Mouse (Mus musculus) kidney, embryonic 14.5 days (tissue): ENCODE data around the gene Wnt4. TPM values are rescaled to one million over a fixed set of nuclear protein-coding genes. Genes with fewer than 3 reads are reported as not detected.

Source experiments
- ATAC-seq: fragments of 200-750 bp; cut with Nextera tagmentation; 2 replicates; pipeline ENCODE4 v1.8.0; 2017; ENCODE audit warnings: moderate number of reproducible peaks, mild to moderate bottlenecking, moderate TSS enrichment, moderate library complexity; ENCODE audit not compliant: low FRiP score, low TSS enrichment
- H3K27ac ChIP-seq: fragments of 300-500 bp; sonication (generic); 2 replicates; pipeline ENCODE4 v1.5.1; 2014; ENCODE audit warnings: low read depth, mild to moderate bottlenecking, low read length, moderate library complexity, mixed read lengths
- H3K27me3 ChIP-seq: fragments of 300-500 bp; sonication (generic); 2 replicates; pipeline ENCODE4 v1.6.1; 2014; ENCODE audit warnings: mild to moderate bottlenecking, low read length; ENCODE audit not compliant: control insufficient read depth, insufficient read depth
- H3K36me3 ChIP-seq: fragments of 300-500 bp; sonication (generic); 2 replicates; pipeline ENCODE4 v1.6.1; 2014; ENCODE audit warnings: low read length, mixed read lengths; ENCODE audit not compliant: control insufficient read depth, insufficient read depth
- H3K4me1 ChIP-seq: fragments of 300-500 bp; sonication (generic); 2 replicates; pipeline ENCODE4 v1.6.1; 2014; ENCODE audit warnings: low read length, mixed read lengths; ENCODE audit not compliant: control insufficient read depth, insufficient read depth
- H3K4me2 ChIP-seq: fragments of 300-500 bp; sonication (generic); replicated peaks from 2 replicates; pipeline ENCODE4 v1.6.1; 2014; ENCODE audit warnings: low read depth, mild to moderate bottlenecking, low read length
- H3K4me3 ChIP-seq: fragments of 300-500 bp; sonication (generic); 2 replicates; pipeline ENCODE4 v1.5.1; 2014; ENCODE audit warnings: mild to moderate bottlenecking, low read length
- H3K9ac ChIP-seq: fragments of 300-500 bp; sonication (generic); 2 replicates; pipeline ENCODE4 v1.6.1; 2014; ENCODE audit warnings: low read depth, mild to moderate bottlenecking, low read length, moderate library complexity
- H3K9me3 ChIP-seq: fragments of 300-500 bp; sonication (generic); 2 replicates; pipeline ENCODE4 v1.6.1; 2016; ENCODE audit warnings: low read length; ENCODE audit not compliant: control insufficient read depth
- WGBS: fragments of 180-500 bp; shearing (Covaris S2); extraction: QIAGEN DNeasy Blood & Tissue Kit; methylation state at CpG from one replicate; pipeline ENCODE4 v1.1.7; 2014; 5-methylcytosine and 5-hydroxymethylcytosine counted together
- polyA plus RNA-seq: library from polyadenylated mRNA; unstranded; fragments of >200 nt; fragmentation: Nextera tagmentation; extraction: Ambion mirVana; gene quantifications from 2 replicates; pipeline ENCODE4 v1.2.1, GENCODE M21; 2014

Wnt4 gene
- polyA plus RNA-seq, 1 experiment from 2014 or later, result 16.0 TPM

GRCm38 (mm10) chr4:137294474-137294873, 17.2 kb downstream of the Wnt4 start:
- 76% methylated on average over 5 of the region's 5 CpGs for WGBS

DNA sequence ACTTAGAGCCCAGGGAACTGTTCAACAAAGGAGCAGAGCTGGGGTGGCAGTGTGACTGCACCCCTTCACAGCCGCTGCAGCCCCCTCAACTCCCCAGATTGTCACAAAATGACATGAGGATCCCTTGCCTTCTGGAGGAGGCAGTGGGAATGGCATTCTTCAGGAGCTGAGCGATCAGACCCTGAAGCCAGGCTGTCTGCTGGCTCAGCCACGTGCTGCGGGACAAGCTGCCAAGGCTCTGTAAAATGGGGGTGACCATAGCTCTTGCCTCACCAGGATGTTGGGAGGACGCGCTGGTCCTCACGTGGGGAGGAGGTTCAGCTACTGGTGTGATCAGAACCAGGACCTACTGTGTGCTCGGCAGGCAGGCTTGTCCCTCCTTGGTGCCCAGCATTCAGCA, 17.7 kb downstream of the Wnt4 start:
- 86% methylated on average over 8 of the region's 8 CpGs for WGBS
- no peak overlapping the region for H3K4me3 ChIP-seq
- no peaks in the 10 kb centered on the region for H3K27me3 ChIP-seq
- H3K9ac ChIP-seq, result no peak overlapping the region
- H3K4me2 ChIP-seq, result no peak overlapping the region
- no peak for ATAC-seq
- H3K4me1 ChIP-seq, result no peaks in the 10 kb centered on the region
- H3K36me3 ChIP-seq, result peaks cover 7% of the 10 kb centered on the region; the same call in 1 of the 2 replicates
- H3K27ac ChIP-seq, result no peak overlapping the region
- H3K9me3 ChIP-seq, result no peaks in the 10 kb centered on the region

More at GRCm38 (mm10) chr4:137294474-137294873, 17.2 kb downstream of the Wnt4 start:
- H3K9me3 ChIP-seq, result no peaks in the 10 kb centered on the region
- H3K4me1 ChIP-seq, result no peaks in the 10 kb centered on the region
- H3K27me3 ChIP-seq, result no peaks in the 10 kb centered on the region
- peaks cover 7% of the 10 kb centered on the region; the same call in 1 of the 2 replicates for H3K36me3 ChIP-seq
- ATAC-seq, result no peak
- no peak overlapping the region for H3K27ac ChIP-seq
- no peak overlapping the region for H3K4me2 ChIP-seq
- no peak overlapping the region for H3K9ac ChIP-seq
- H3K4me3 ChIP-seq, result no peak overlapping the region

DNA sequence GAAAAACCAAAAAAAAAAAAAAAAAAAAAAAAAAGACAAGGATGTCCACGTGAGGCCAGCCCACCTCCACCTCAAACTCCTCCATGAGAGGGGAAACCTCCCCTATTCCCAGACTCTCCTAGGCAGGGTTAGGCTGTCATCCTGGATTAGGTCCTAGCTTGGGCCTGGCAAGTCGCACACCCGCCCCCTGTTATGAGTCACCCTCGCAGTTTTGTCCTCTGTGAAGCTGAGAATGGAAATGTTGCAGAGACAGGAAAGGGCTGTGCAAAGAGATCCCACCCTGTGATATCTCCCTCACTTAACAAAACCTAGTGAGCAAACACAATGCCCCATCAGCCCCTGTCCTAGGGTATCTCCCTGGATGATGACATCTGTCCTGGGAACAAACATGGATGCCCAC, 20.3 kb downstream of the Wnt4 start:
- peaks cover 12% of the 10 kb centered on the region; the same call in 1 of the 2 replicates for H3K4me1 ChIP-seq
- no peak overlapping the region for H3K27ac ChIP-seq
- no peak overlapping the region for H3K9ac ChIP-seq
- H3K36me3 ChIP-seq, result peaks cover 7% of the 10 kb centered on the region; the same call in 1 of the 2 replicates
- no peak for ATAC-seq
- H3K27me3 ChIP-seq, result no peaks in the 10 kb centered on the region
- 72% methylated on average over 4 of the region's 4 CpGs for WGBS
- H3K4me2 ChIP-seq, result no peak overlapping the region
- no peaks in the 10 kb centered on the region for H3K9me3 ChIP-seq
- no peak overlapping the region for H3K4me3 ChIP-seq

- no peak for ATAC-seq
- H3K27me3 ChIP-seq, result no peaks in the 10 kb centered on the region
- H3K9me3 ChIP-seq, result no peaks in the 10 kb centered on the region
- H3K36me3 ChIP-seq, result peaks cover 7% of the 10 kb centered on the region; the same call in 1 of the 2 replicates
- H3K27ac ChIP-seq, result no peak overlapping the region
- H3K4me2 ChIP-seq, result no peak overlapping the region
- peaks cover 14% of the 10 kb centered on the region; the same call in 1 of the 2 replicates for H3K4me1 ChIP-seq
- H3K9ac ChIP-seq, result no peak overlapping the region
- H3K4me3 ChIP-seq, result no peak overlapping the region
- 76% methylated on average over 8 of the region's 8 CpGs for WGBS
These were observed 21.1 kb downstream of the Wnt4 start for GRCm38 (mm10) chr4:137298406-137298805.

DNA sequence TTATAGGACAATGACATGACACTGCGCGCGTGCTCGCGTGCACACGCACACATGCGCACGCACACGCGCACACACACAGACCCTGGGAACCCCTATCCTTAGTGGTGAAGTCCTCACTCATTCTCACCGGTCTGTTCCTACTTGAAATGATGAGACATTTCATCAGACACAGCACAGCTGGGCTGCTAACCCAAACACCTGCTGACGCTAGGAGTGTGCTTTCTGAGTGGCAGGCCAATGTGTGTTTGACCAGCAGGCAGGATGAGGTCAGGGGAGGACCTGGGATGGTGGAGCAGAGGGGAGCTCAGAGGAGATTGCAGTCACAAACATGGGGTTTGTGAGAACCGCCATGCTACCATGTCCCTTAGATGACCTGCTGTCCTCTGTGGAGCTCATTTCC, 22.9 kb downstream of the Wnt4 start:
- Histone ChIP-seq H3K27ac (no peak overlapping the region), H3K27me3 (no peaks in the 10 kb centered on the region), H3K4me1 (peaks cover 14% of the 10 kb centered on the region; the same call in 1 of the 2 replicates), H3K9me3 (no peaks in the 10 kb centered on the region), H3K9ac (no peak overlapping the region), H3K36me3 (peaks cover 4% of the 10 kb centered on the region; the same call in 1 of the 2 replicates), H3K4me2 (no peak overlapping the region), H3K4me3 (no peak overlapping the region)
- no peak for ATAC-seq
- WGBS, result 89% methylated on average over 13 of the region's 13 CpGs

GRCm38 (mm10) chr4:137301635-137302034, 24.3 kb downstream of the Wnt4 start:
- Histone ChIP-seq H3K9ac (no peak overlapping the region), H3K27ac (no peak overlapping the region), H3K36me3 (no peaks in the 10 kb centered on the region; the same call in 1 of the 2 replicates), H3K9me3 (no peaks in the 10 kb centered on the region), H3K27me3 (no peaks in the 10 kb centered on the region), H3K4me2 (no peak overlapping the region), H3K4me1 (peaks cover 25% of the 10 kb centered on the region), H3K4me3 (no peak overlapping the region)
- WGBS, result 57% methylated on average over 16 of the region's 16 CpGs
- no peak for ATAC-seq

GRCm38 (mm10) chr4:137304106-137304505, 26.8 kb downstream of the Wnt4 start:
- ATAC-seq, result no peak
- no peaks in the 10 kb centered on the region for H3K9me3 ChIP-seq
- H3K36me3 ChIP-seq, result no peaks in the 10 kb centered on the region; the same call in 1 of the 2 replicates
- 91% methylated on average over 7 of the region's 7 CpGs for WGBS
- no peak overlapping the region for H3K27ac ChIP-seq
- H3K9ac ChIP-seq, result no peak overlapping the region
- H3K4me1 ChIP-seq, result peaks cover 38% of the 10 kb centered on the region
- H3K27me3 ChIP-seq, result no peaks in the 10 kb centered on the region
- H3K4me2 ChIP-seq, result no peak overlapping the region
- H3K4me3 ChIP-seq, result no peak overlapping the region

- Histone ChIP-seq H3K4me1 (peaks cover 38% of the 10 kb centered on the region), H3K27me3 (no peaks in the 10 kb centered on the region), H3K36me3 (no peaks in the 10 kb centered on the region; the same call in 1 of the 2 replicates), H3K4me2 (no peak overlapping the region), H3K9ac (no peak overlapping the region), H3K9me3 (no peaks in the 10 kb centered on the region), H3K4me3 (no peak overlapping the region), H3K27ac (no peak overlapping the region)
- ATAC-seq, result no peak
- WGBS, result 84% methylated on average over 7 of the region's 7 CpGs
These were observed 27.8 kb downstream of the Wnt4 start for GRCm38 (mm10) chr4:137305066-137305465.

DNA sequence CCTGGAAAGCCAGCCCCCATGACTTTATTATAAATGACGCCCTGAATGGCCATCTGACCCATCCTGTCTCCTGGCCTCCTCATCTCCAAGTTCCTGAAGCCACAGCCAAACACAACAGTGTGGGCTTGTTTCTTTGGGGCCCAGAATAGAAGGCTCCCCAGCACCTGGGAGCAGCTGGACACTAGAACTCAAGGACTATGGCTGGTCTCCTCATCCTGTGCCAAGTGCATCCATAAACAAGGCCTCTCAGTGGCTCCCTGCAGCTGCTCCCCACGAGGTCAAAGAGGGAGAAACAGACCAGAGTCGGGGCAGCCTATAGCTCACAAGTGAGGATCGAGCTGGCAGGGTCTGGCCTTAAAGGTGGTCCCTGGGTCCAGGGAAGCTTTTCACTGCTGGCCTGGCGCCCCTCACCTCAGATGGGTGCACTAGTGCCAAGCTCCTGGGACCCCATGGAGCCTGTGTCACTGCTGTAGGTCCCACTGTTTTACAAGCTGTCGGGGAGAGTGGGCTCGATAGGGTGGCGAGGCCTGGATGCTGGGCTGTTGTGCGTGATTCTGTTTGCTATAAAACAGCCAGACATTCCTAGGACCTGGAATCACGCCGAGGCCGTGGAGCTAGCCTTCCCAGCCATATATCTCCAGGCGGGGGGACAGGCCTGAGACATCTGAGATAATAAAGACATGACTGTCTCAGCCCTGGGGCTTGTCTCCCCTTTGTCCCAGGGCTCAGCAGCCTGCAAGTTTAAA, 28.7 kb downstream of the Wnt4 start:
- ATAC-seq, result peak; percentile 51; the same call in 1 of the 2 replicates
- H3K27ac ChIP-seq, result peak overlapping the region; percentile 75

More for the DNA sequence above, 28.7 kb downstream of the Wnt4 start:
- no peaks in the 10 kb centered on the region for H3K9me3 ChIP-seq
- no peak overlapping the region for H3K9ac ChIP-seq
- no peak overlapping the region for H3K4me2 ChIP-seq
- 32% methylated on average over 13 of the region's 13 CpGs for WGBS
- no peaks in the 10 kb centered on the region for H3K27me3 ChIP-seq
- H3K4me1 ChIP-seq, result peaks cover 47% of the 10 kb centered on the region
- no peak overlapping the region for H3K4me3 ChIP-seq
- H3K36me3 ChIP-seq, result no peaks in the 10 kb centered on the region; the same call in 1 of the 2 replicates
